Mouse (Mus musculus): ENCODE results near the gene Rspo1. TPM values are rescaled to one million over a fixed set of nuclear protein-coding genes. Genes with fewer than 3 reads are reported as not detected.

Rspo1 gene
- polyA plus RNA-seq, 1 experiment from 2014 or later = 18.3 TPM

DNA sequence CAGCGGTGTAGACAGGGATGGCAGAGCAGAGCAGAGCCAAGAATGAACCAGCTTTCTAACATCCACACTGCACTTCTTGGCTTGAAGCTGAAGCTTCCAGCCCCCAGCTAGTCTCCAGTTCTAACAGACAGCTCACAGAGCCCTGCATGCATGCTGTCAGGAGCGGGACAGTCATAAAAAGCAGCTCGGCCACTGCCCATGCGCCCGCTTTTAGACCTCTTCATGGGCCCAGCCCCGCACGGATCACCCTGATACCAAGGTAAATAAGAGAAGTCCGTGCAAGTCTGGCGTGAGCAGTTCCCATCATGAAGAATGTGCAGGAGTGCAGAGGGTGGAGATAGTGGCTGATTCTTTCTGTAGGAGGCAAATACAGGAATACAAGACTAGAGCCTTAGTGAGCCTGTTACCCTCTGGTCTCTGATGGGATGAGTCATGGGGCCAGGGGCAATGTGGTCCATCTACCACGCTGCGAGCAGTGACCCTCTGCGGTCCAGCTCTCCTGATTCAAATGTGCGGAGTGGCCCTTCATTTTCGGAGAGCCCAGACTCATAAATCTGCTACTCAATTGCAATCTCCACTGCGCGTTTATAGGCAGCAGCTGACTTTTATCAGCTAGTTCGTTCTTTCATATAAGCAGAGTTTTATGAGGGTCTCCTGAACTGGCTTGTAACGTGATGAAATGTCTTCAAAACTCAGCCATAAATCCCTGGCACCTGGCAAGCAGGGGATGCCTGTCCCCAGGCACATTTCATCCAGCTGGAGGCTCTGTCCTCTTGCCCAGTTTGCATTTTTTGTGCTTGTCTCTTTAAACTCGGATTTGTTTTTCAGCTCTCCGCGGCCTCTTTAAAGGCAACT lies 35.8 kb upstream of the Rspo1 start:
- no peak overlapping the region for H3K9ac ChIP-seq (replicated peaks; ENCODE audit: low read depth, low read length)
- H3K4me2 ChIP-seq (replicated peaks; ENCODE audit: low read depth, low read length) = no peak overlapping the region
- no peaks in the 10 kb centered on the region for H3K36me3 ChIP-seq (ENCODE audit: control insufficient read depth, insufficient read depth, low read length)
- H3K4me3 ChIP-seq (ENCODE audit: low read depth, low read length) = no peak overlapping the region
- 43% methylated on average over 21 of the region's 21 CpGs for WGBS
- no peak for ATAC-seq (ENCODE audit: insufficient number of reproducible peaks, insufficient read depth, low FRiP score, low read depth)
- no peaks in the 10 kb centered on the region for H3K9me3 ChIP-seq (ENCODE audit: control insufficient read depth, low read depth, low read length)
- 0 out of 2 replicates have a peak, but pooled peaks cover 2% of the 10 kb centered on the region for H3K4me1 ChIP-seq (ENCODE audit: control insufficient read depth, insufficient read depth, low read length)
- H3K27me3 ChIP-seq (ENCODE audit: control insufficient read depth, insufficient read depth, low read length) = no peaks in the 10 kb centered on the region
- H3K27ac ChIP-seq (ENCODE audit: low read length) = no peak overlapping the region; the same call in 1 of the 2 replicates

DNA sequence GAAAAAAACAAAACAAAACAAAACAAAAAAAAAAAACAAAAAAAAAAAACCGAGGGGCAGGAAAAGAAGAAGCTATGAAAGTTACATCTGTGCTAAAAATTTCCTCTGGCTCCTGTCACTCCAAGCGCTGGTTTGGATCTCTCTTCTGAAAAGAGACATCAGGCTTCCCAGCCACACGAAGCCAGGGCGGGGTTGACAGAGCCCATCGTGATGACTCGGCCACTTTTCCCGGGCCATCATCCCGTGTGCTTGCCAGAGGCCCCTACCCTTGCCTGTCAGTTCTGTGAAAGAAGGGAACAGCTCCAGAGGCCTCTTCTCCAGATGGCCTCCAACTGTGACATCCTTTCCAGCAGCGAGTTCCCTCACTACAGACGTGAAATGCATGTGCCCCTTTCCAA lies 35.2 kb upstream of the Rspo1 start:
- Histone ChIP-seq H3K4me3 (ENCODE audit: low read depth, low read length) (no peak overlapping the region), H3K27ac (ENCODE audit: low read length) (no peak overlapping the region), H3K9me3 (ENCODE audit: control insufficient read depth, low read depth, low read length) (no peaks in the 10 kb centered on the region), H3K4me1 (ENCODE audit: control insufficient read depth, insufficient read depth, low read length) (0 out of 2 replicates have a peak, but pooled peaks cover 2% of the 10 kb centered on the region), H3K36me3 (ENCODE audit: control insufficient read depth, insufficient read depth, low read length) (no peaks in the 10 kb centered on the region), H3K27me3 (ENCODE audit: control insufficient read depth, insufficient read depth, low read length) (no peaks in the 10 kb centered on the region), H3K4me2 (replicated peaks; ENCODE audit: low read depth, low read length) (no peak overlapping the region), H3K9ac (replicated peaks; ENCODE audit: low read depth, low read length) (no peak overlapping the region)
- no peak for ATAC-seq (ENCODE audit: insufficient number of reproducible peaks, insufficient read depth, low FRiP score, low read depth)
- WGBS = 30% methylated on average over 10 of the region's 10 CpGs

DNA sequence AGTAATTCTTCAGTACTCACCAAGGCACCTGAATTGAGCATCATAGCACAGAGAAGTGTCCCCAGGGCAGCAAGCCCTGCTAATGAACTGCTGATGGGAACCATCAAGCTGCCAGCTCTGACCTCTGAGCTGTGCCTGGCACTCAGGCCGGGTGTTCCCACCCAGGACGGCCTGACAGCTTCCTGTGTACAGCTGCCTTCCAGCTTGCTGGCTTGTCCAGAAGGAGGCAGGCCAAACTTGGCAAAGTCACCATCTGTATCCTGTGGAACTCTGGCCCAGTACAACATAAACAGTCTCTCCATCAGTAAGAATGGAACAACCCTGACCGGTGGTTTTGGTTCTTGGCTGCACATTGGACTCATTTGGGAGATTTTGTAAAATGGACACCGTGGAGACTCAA lies 32.7 kb upstream of the Rspo1 start:
- no peak overlapping the region for H3K27ac ChIP-seq (ENCODE audit: low read length)
- 52% methylated on average over 4 of the region's 4 CpGs for WGBS
- no peak overlapping the region for H3K4me2 ChIP-seq (replicated peaks; ENCODE audit: low read depth, low read length)
- no peak overlapping the region for H3K4me3 ChIP-seq (ENCODE audit: low read depth, low read length)
- 0 out of 2 replicates have a peak, but pooled peaks cover 2% of the 10 kb centered on the region for H3K4me1 ChIP-seq (ENCODE audit: control insufficient read depth, insufficient read depth, low read length)
- no peaks in the 10 kb centered on the region for H3K36me3 ChIP-seq (ENCODE audit: control insufficient read depth, insufficient read depth, low read length)
- no peaks in the 10 kb centered on the region for H3K9me3 ChIP-seq (ENCODE audit: control insufficient read depth, low read depth, low read length)
- H3K27me3 ChIP-seq (ENCODE audit: control insufficient read depth, insufficient read depth, low read length) = no peaks in the 10 kb centered on the region
- ATAC-seq (ENCODE audit: insufficient number of reproducible peaks, insufficient read depth, low FRiP score, low read depth) = no peak
- H3K9ac ChIP-seq (replicated peaks; ENCODE audit: low read depth, low read length) = no peak overlapping the region

DNA sequence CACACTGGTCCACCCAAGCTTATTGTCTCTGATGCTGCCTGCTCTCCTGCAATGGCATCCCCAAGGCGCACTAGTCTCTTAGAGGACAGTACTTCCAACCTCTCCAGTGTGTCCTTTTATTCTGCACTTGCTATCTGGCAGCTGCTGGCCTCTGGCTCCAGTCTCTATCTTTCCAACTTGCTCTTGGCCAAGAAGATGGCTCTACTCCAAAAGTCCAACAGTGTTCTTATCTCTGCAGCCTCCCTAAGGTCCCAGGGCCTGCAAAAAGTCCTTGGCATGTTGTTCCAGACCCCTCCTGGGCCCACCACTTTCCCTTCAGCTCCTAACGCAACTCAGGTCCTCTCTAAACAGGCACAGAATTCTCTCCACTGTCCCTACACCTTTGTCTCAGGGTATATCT lies 28.9 kb upstream of the Rspo1 start:
- Histone ChIP-seq H3K4me2 (replicated peaks; ENCODE audit: low read depth, low read length) (no peak overlapping the region), H3K27ac (ENCODE audit: low read length) (no peak overlapping the region), H3K4me3 (ENCODE audit: low read depth, low read length) (no peak overlapping the region), H3K36me3 (ENCODE audit: control insufficient read depth, insufficient read depth, low read length) (no peaks in the 10 kb centered on the region), H3K9ac (replicated peaks; ENCODE audit: low read depth, low read length) (no peak overlapping the region), H3K4me1 (ENCODE audit: control insufficient read depth, insufficient read depth, low read length) (no peaks in the 10 kb centered on the region), H3K27me3 (ENCODE audit: control insufficient read depth, insufficient read depth, low read length) (no peaks in the 10 kb centered on the region), H3K9me3 (ENCODE audit: control insufficient read depth, low read depth, low read length) (no peaks in the 10 kb centered on the region)
- ATAC-seq (ENCODE audit: insufficient number of reproducible peaks, insufficient read depth, low FRiP score, low read depth) = no peak
- 86% methylated on average over 2 of the region's 2 CpGs for WGBS

DNA sequence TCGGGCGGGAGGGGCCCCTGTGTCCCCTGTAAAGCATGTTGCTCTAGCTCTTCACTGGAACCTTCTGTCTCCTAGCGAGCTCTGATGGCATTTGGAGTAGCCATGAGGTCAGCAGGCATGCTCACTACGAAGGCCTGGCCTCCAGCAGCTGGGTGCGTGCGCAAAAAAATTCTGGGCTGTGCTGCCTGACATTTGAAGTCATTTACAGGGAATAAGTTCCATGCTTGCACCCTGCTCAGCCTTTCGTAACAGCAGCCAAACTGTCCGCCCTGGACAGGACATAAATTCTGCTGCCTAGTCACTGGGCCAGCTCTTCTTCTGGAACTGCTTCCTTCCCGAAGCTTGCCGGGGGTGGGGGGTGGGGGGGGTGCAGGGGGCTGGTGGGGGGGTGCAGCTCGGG lies 27.2 kb upstream of the Rspo1 start:
- Histone ChIP-seq H3K4me2 (replicated peaks; ENCODE audit: low read depth, low read length) (no peak overlapping the region), H3K27me3 (ENCODE audit: control insufficient read depth, insufficient read depth, low read length) (no peaks in the 10 kb centered on the region), H3K36me3 (ENCODE audit: control insufficient read depth, insufficient read depth, low read length) (no peaks in the 10 kb centered on the region), H3K9me3 (ENCODE audit: control insufficient read depth, low read depth, low read length) (no peaks in the 10 kb centered on the region), H3K27ac (ENCODE audit: low read length) (no peak overlapping the region; the same call in 1 of the 2 replicates), H3K9ac (replicated peaks; ENCODE audit: low read depth, low read length) (no peak overlapping the region), H3K4me1 (ENCODE audit: control insufficient read depth, insufficient read depth, low read length) (no peaks in the 10 kb centered on the region), H3K4me3 (ENCODE audit: low read depth, low read length) (no peak overlapping the region)
- 53% methylated on average over 11 of the region's 11 CpGs for WGBS
- no peak for ATAC-seq (ENCODE audit: insufficient number of reproducible peaks, insufficient read depth, low FRiP score, low read depth)

DNA sequence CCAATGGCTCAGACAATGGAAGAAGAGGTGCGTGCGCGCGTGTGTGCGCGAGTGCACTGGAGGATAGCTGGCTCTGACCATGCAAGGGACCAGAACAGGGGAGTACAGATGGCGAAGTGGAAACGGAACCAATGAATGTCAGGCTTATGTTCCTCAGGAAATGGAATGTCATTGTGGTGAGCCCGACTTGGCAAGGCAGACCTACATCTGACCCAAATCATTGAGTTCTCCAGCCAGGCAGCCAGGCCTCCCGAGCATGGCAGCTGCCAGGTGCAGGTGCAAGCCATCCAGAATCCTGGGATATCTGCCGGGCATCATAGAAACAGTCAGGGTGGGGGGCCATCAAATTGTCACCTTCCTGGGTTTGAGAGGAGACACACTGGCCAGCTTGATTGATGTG lies 25.3 kb upstream of the Rspo1 start:
- Histone ChIP-seq H3K4me3 (ENCODE audit: low read depth, low read length) (no peak overlapping the region), H3K27me3 (ENCODE audit: control insufficient read depth, insufficient read depth, low read length) (no peaks in the 10 kb centered on the region), H3K27ac (ENCODE audit: low read length) (no peak overlapping the region), H3K9me3 (ENCODE audit: control insufficient read depth, low read depth, low read length) (no peaks in the 10 kb centered on the region), H3K4me1 (ENCODE audit: control insufficient read depth, insufficient read depth, low read length) (peaks cover 2% of the 10 kb centered on the region; the same call in 1 of the 2 replicates), H3K4me2 (replicated peaks; ENCODE audit: low read depth, low read length) (no peak overlapping the region), H3K9ac (replicated peaks; ENCODE audit: low read depth, low read length) (no peak overlapping the region), H3K36me3 (ENCODE audit: control insufficient read depth, insufficient read depth, low read length) (no peaks in the 10 kb centered on the region)
- 90% methylated on average over 11 of the region's 11 CpGs for WGBS
- no peak for ATAC-seq (ENCODE audit: insufficient number of reproducible peaks, insufficient read depth, low FRiP score, low read depth)

DNA sequence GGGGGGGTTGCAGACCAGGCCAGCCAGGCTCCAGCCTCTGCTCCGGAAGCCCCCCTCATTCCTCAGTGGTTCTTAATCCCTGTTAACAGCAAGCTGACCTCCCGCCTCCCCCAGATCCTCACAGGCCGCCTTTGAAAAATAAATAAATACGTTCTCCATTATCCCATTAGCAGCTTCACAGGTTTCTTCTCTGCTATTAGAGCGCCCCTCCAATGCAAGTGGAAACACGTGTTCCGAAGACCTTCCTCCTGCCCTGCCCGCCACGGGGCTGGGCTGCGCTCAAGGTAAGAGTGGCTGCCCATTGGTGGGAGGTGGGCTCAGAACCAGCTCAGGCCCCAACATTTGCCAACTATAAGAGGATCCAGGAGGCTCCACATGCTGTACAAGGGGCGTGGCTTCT lies 23.7 kb upstream of the Rspo1 start:
- Histone ChIP-seq H3K4me2 (replicated peaks; ENCODE audit: low read depth, low read length) (no peak overlapping the region), H3K4me1 (ENCODE audit: control insufficient read depth, insufficient read depth, low read length) (peaks cover 2% of the 10 kb centered on the region; the same call in 1 of the 2 replicates), H3K27ac (ENCODE audit: low read length) (no peak overlapping the region), H3K9me3 (ENCODE audit: control insufficient read depth, low read depth, low read length) (no peaks in the 10 kb centered on the region), H3K36me3 (ENCODE audit: control insufficient read depth, insufficient read depth, low read length) (no peaks in the 10 kb centered on the region), H3K4me3 (ENCODE audit: low read depth, low read length) (no peak overlapping the region), H3K27me3 (ENCODE audit: control insufficient read depth, insufficient read depth, low read length) (no peaks in the 10 kb centered on the region), H3K9ac (replicated peaks; ENCODE audit: low read depth, low read length) (no peak overlapping the region)
- 28% methylated on average over 11 of the region's 11 CpGs for WGBS
- ATAC-seq (ENCODE audit: insufficient number of reproducible peaks, insufficient read depth, low FRiP score, low read depth) = no peak

DNA sequence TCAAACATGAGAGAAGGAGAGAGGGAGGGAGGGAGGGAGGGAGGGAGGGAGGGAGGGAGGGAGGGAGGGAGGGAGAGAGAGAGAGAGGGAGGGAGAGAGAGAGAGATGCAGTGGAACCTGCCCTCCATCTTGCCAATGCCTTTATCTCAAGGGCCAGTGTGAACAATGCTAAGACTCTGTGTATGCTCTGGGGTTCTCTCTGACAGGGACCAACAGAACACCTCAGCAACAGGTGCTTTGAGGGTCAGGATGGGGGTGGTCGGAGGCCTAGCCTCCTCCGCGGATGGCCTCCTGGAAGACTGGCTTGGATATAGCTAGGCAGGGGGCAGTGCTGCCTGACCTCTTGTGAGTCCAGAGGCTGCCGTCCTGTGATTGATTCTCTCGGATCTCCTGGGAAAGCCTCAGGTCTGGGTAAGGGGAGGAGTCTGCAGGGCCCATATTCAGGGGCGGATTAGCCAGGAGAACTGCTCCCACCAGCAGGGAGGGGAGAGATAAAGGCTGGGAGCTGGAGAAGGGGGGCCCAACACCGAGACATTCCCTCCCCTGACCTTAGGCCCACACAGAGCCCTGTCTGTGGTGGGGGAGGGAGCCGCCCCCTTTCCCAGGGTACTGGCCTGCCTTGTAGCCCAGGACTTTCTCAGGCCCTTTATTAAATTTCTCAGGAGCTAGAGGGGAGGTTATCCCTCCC lies 21.2 kb upstream of the Rspo1 start:
- ATAC-seq (ENCODE audit: insufficient number of reproducible peaks, insufficient read depth, low FRiP score, low read depth) = no peak
- WGBS = 19% methylated on average over 8 of the region's 8 CpGs
- H3K9ac ChIP-seq (replicated peaks; ENCODE audit: low read depth, low read length) = no peak overlapping the region
- no peaks in the 10 kb centered on the region for H3K27me3 ChIP-seq (ENCODE audit: control insufficient read depth, insufficient read depth, low read length)
- H3K4me2 ChIP-seq (replicated peaks; ENCODE audit: low read depth, low read length) = no peak overlapping the region
- no peak overlapping the region for H3K4me3 ChIP-seq (ENCODE audit: low read depth, low read length)
- no peaks in the 10 kb centered on the region for H3K36me3 ChIP-seq (ENCODE audit: control insufficient read depth, insufficient read depth, low read length)
- H3K9me3 ChIP-seq (ENCODE audit: control insufficient read depth, low read depth, low read length) = no peaks in the 10 kb centered on the region
- H3K4me1 ChIP-seq (ENCODE audit: control insufficient read depth, insufficient read depth, low read length) = peaks cover 2% of the 10 kb centered on the region; the same call in 1 of the 2 replicates
- H3K27ac ChIP-seq (ENCODE audit: low read length) = no peak overlapping the region

Data from stomach, embryonic 14.5 days (tissue).